Mouse (Mus musculus): ENCODE results near the gene Gm28305.

DNA sequence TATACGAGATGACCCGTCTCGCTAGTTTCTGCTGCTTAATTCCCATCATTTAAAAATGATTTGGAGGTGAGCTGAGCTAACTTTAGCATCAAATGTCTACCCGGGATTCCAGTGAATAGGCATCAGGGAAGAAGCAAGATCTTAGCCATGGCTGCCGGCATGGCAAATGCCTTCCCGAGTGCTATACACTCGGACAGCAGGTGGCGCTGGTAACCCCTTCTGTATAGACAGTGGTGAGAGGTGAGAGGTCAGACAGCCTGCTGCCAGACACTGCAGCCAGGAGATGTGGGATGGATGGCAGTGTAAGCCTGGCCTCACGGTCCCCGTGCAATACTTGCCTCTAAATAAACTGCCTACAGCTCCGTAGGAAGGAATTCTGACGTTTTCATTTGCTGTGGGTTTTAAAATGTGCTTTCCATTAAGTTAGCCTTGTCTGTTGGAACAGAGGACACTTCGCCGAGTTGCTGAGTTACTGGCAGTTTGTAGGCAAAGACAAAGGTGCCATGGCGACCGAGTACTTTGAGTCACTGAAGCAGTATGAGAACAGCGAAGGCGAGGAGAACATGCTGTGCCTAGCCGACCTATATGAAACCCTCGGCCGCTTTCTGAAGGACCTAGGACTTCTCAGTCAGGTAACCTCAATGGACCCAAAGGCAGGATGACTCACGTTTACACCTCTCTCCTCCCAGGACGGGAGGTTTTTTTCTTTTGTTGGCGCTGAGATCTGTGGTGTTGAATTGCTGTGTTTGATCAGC is 5.0 kb upstream of the Gm28305 start:
- TF ChIP-seq CTCF (IDR thresholded peaks at IDR 0.05; ENCODE audit: control insufficient read depth, insufficient read depth, insufficient read length) = peak; percentile 68
- no peak for TF ChIP-seq FOSL1 (IDR thresholded peaks at IDR 0.05; ENCODE audit: insufficient read depth, low read length, poor library complexity, severe bottlenecking)
- TF ChIP-seq MYOG (IDR thresholded peaks at IDR 0.05; ENCODE audit: control insufficient read depth, extremely low read depth, insufficient read length) = no peak
- no peak for TF ChIP-seq USF1 (IDR thresholded peaks at IDR 0.05; ENCODE audit: low read depth)
- no peak for TF ChIP-seq MAX (IDR thresholded peaks at IDR 0.05)
- no peak for TF ChIP-seq MYOD1 (IDR thresholded peaks at IDR 0.05; ENCODE audit: control insufficient read depth, insufficient read length, low read depth)
